Mouse (Mus musculus) adipocyte (in vitro differentiated cells): Measurements from ENCODE around the gene Tax1bp3.

Experiments
- DNase-seq: peaks from one replicate; pipeline ENCODE4 v3.0.0-alpha.2; 2016; ENCODE audit warnings: low spot score

Gene Tax1bp3

DNA sequence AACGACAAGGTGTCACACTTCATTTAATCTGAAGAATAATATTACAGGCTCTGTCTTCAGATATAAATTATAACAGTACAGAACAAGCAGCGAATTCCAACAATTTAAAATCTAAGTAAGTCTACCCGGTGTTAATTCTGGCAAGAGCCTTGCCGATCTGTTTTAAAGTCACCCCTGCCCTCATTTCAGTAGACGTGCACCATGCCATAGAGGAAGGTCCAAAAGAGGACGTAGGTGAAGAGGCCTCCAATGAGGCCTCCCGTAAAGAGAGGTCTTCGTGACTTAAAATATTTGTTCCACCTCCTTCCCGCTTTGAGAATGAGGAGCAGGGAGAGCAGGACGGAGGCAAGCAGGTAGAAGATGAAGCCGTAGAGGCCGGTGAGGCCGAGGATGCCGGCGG, 697 bp upstream of the Tax1bp3 start:
- peak; percentile 66 for DNase-seq

- DNase-seq = peak; percentile 80
Measured at GRCm38 (mm10) chr11:73177509-73177875, 609 bp downstream of the Tax1bp3 start.

- no peak for DNase-seq
Measured at GRCm38 (mm10) chr11:73177895-73178294, 1.0 kb downstream of the Tax1bp3 start.

DNA sequence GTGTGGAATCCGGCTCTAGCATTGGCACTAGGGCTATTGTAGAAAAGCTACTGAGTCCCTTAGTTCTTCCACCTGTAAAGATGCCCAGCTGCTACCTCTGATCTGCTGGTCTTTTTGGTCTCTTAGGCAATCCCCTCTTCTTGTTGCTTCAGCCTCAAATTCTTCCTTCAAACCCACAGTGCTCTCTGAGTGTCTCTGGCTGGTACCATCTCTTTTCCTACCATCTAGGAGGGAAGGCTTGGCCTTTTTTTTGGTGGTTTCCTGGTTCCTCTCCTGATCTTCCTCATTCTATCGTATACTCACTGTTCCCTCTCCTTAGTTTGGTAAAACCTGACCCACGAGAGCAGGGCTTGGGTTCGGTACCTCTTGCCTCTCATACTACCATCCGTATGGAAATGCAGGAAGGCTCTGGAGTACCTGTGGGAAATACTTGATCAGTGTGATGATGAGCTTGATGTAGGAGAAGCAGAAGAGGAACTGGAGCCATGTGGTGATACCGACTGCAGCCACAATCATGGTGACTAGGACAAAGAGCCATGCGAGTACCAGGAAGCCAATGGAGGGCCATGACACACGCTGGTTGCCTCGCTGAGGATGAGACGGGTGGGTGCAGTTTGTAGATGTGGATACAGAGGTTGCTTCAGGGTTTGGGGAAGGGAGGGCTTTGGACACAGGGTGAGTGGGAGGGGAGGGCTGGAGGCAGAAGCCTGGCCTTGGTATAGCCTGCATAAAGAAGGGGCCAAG, 9.2 kb downstream of the Tax1bp3 start:
- no peak for DNase-seq

DNA sequence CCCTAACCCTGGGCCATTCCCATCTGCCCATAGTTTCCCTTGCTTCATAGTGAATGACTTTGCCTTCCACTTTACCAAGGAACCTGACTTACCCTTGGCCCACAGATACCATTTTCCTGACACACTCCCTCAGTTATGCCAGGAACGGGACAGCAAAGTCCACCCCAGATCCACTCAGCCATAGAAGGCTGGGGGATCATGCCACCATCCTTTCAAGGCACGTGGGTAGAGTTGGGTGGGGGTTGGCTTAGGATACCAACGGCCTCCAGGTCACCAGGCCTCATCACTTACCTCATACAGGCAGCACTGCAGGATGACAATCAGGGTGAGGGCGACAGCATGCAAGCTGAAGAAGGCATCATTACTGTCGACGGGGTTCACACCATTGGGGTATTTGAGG, 10.3 kb downstream of the Tax1bp3 start:
- DNase-seq = no peak

DNA sequence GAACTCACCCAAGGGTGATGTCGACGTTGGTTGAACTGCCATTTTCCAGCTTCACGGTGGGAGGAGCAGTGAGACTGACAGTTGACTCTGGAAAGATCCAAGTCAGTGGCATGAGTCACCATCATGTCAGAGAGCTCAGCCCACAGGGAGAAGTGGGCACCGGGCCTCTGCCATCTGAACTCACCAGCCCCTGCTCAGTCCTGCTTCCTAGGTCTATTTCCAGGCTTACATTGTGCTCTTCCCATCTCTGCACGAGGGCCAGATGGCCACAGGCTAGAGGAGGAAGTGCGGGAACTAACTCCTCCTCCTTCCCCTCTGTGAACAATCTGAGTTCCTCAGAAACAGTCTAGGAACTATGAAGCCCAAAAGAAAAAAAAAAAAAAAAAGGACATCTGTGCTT, 16.2 kb downstream of the Tax1bp3 start:
- DNase-seq = peak; percentile 44

DNA sequence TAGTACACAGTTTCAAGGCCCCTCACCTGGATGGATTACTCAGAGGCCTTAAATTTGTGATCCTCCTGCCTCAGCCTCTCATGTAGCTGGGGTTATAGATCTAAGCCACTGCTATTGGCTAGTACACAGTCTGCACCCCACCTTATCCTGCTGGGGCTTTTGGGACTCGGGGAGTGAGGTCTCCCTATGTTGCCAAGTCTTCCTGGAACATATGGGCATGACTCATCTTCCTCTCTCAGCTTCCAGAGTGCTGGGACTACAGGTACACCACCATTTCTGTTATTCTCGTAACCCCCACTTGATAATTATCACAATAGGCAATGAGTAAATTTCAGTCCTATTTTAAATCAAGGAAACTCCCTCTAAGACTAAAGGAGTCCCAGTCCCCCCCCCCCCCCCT, 17.6 kb downstream of the Tax1bp3 start:
- DNase-seq = no peak

DNA sequence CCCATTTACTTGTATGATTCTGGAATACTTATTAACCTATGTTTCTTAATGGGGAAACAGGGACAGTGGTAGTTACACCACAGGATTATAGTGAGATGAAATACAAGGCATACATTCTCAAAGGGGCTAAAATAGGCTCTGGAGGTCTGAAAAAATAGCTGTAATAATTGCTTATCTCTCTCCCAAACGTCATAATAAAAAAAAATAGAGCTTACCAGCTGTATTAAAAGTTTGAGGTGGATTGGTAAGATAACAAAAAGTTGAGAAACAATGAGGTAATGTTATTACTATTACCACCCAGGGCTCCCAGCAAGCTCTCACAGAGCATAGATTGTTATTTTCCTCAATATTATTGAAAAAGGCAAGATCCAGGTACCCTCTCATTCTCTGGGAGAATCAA, 21.3 kb downstream of the Tax1bp3 start:
- no peak for DNase-seq

GRCm38 (mm10) chr11:73198603-73199229, 21.8 kb downstream of the Tax1bp3 start, which contains the start of gene Ctns:
Ctns (minus strand) TSS chr11:73199042.
- DNase-seq = peak; percentile 90

GRCm38 (mm10) chr11:73199230-73199712, 22.4 kb downstream of the Tax1bp3 start, which contains the start of gene Shpk:
Shpk (plus strand) TSS chr11:73199460.
- DNase-seq = peak; percentile 95

DNA sequence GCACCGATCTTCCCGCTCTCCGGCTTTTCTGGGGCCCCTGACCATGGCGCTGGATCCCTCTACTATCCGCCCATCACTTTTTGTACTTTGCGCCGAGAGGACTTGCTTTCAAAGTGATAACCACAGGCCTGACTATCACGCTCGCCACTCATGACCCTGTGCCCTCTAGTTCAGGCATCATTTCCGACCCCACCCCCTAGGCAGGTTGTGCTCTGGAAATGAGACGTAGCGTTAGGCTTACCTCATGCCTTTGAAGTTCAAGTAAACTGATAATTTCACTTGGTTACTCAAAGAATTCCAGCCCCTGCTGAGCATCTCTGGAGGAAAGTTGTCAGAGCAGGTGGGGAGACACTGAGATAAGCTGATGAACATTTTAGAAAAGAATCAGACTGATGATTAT, 23.0 kb downstream of the Tax1bp3 start:
- DNase-seq = no peak

- DNase-seq = peak; percentile 88
Measured at GRCm38 (mm10) chr11:73201021-73201420, 24.1 kb downstream of the Tax1bp3 start.

- peak; percentile 44 for DNase-seq
Measured at GRCm38 (mm10) chr11:73201597-73201996, 24.7 kb downstream of the Tax1bp3 start.

- no peak for DNase-seq
Measured at GRCm38 (mm10) chr11:73203895-73204294, 27.0 kb downstream of the Tax1bp3 start.

GRCm38 (mm10) chr11:73205194-73205593, 28.3 kb downstream of the Tax1bp3 start:
- no peak for DNase-seq

GRCm38 (mm10) chr11:73207621-73208020, 30.7 kb downstream of the Tax1bp3 start:
- no peak for DNase-seq

DNA sequence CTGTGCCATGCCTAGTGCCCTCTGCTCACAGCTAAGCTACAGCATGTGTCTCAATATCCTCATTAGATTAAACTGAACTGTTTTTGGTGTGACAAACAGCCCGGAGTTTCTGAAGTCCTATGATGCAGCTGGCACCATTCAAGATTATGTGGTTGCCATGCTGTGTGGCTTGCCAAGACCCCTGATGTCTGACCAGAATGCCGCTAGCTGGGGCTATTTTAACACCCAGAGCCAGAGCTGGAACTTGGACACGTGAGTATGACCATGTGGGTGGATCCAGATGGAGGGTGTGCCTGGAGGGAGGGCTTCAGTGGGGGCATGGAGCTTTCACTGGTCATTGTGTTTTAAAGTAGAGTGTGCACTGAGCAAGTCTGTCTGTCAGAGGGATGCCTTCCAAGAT, 37.1 kb downstream of the Tax1bp3 start:
- no peak for DNase-seq

GRCm38 (mm10) chr11:73219671-73220070, 42.8 kb downstream of the Tax1bp3 start:
- DNase-seq = no peak

DNA sequence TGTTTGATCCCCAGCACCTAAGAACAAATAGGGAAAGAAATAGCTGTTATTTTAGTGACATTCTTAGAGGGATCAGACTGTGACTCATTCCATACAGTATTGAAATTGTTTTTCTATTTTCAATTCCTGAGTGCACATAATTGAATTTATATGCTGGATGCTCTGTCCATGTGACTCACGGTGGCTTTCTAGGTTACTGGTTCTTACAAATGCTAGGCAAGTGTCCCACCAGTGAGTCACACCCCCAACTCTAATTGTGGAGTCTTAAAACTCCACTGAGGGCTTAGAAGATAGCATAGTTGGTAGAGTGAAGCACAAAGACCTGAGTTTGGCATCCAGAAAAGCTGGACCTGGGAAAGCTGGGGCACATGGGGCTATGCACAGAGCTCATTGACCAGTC, 43.8 kb downstream of the Tax1bp3 start:
- no peak for DNase-seq

DNA sequence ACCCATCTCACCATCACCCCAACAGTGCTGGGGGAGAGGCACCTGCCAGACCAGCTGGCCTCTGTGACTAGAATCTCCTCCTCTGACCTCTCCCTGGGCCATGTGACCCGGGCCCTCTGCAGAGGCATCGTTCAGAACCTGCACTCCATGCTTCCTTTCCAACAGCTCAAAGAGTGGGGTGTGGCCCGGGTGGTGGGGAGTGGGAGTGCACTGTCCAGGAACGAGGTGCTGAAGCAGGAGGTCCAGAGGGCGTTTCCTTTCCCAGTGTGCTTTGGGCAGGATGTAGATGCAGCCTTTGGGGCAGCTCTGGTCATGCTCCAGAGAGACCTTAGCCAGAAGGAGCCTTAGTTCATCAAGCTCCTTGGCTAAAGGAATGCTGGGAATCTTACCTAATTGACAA, 46.0 kb downstream of the Tax1bp3 start:
- DNase-seq = no peak

DNA sequence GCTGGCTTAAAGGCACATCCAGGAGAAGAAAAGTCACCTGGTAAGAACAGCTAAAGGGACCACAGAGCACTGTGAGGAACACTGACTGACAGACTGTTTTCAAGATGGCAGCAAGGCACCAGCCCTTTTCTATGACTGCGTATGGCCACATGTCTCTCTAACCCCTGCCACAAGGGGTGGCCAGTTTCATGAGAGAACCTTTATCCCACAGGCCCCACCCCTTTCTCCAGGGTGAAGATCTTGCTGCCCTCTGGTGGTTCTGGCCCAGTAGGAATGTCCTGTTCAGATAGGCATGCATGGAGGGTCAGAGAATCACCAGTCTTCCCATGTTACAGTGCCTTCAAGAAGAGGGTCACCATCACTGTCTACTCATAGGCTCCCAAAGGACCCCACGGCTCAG, 47.1 kb downstream of the Tax1bp3 start:
- peak; percentile 80 for DNase-seq

- peak; percentile 81 for DNase-seq
Measured at GRCm38 (mm10) chr11:73225856-73226255, 49.0 kb downstream of the Tax1bp3 start.

- DNase-seq = no peak
Measured at GRCm38 (mm10) chr11:73228881-73229280, 52.0 kb downstream of the Tax1bp3 start.

GRCm38 (mm10) chr11:73230081-73230480, 53.2 kb downstream of the Tax1bp3 start:
- no peak for DNase-seq
